Mouse (Mus musculus): ENCODE data around the gene Man1c1.

- TF ChIP-seq CTCF (IDR thresholded peaks at IDR 0.05; ENCODE audit: extremely low read depth, insufficient read depth, insufficient read length, insufficient replicate concordance) (no peak), POLR2A (IDR thresholded peaks at IDR 0.05; ENCODE audit: low read depth, low read length) (no peak)
These were observed 100.5 kb downstream of the Man1c1 start for GRCm38 (mm10) chr4:134603553-134603952.

All from spleen, adult 2 months (tissue).